Mouse (Mus musculus): ENCODE measurements around the gene Prrt1. TPM values are rescaled to one million over a fixed set of nuclear protein-coding genes. Genes with fewer than 3 reads are reported as not detected.

Gene Prrt1
- total and polyA plus RNA-seq, 2 experiments from 2014 or later = 7.3 to 8.1 TPM

GRCm38 (mm10) chr17:34590154-34590987 is 39.0 kb upstream of the Prrt1 start:
- TF ChIP-seq CTCF (IDR thresholded peaks at IDR 0.05; ENCODE audit: low read depth) = no peak
- ATAC-seq = no peak
- H3K4me2 ChIP-seq (ENCODE audit: low read depth, low read length) = 0 out of 2 replicates have a peak overlapping the region, but pooled peaks have one; percentile 11
- DNase-seq (ENCODE audit: low spot score) = no peak
- peaks cover 25% of the 10 kb centered on the region for H3K4me1 ChIP-seq (ENCODE audit: insufficient read depth, low read length)
- 66% methylated on average over 13 of the region's 15 CpGs for WGBS
- H3K27ac ChIP-seq = peak overlapping the region; percentile 96; the same call in 1 of the 2 replicates
- no peak overlapping the region for H3K4me3 ChIP-seq (ENCODE audit: low read length)
- H3K9me3 ChIP-seq (ENCODE audit: low read length) = no peaks in the 10 kb centered on the region
- peaks cover 9% of the 10 kb centered on the region; the same call in 1 of the 2 replicates for H3K36me3 ChIP-seq (ENCODE audit: insufficient read depth, low read length)
- no peak overlapping the region for H3K9ac ChIP-seq (replicated peaks; ENCODE audit: low read length)
- no peaks in the 10 kb centered on the region for H3K27me3 ChIP-seq (ENCODE audit: insufficient read depth, low read length)

- peaks cover 25% of the 10 kb centered on the region for H3K4me1 ChIP-seq (ENCODE audit: insufficient read depth, low read length)
- 4% methylated on average over 21 of the region's 21 CpGs for WGBS
Measured at GRCm38 (mm10) chr17:34591029-34591993, 38.0 kb upstream of the Prrt1 start, which contains the start of gene Pbx2. Pbx2 (plus strand) TSS chr17:34591266.

GRCm38 (mm10) chr17:34591994-34592375 is 37.3 kb upstream of the Prrt1 start:
- DNase-seq (ENCODE audit: low spot score) (peak; percentile 92), ATAC-seq (peak; percentile 50)

More at GRCm38 (mm10) chr17:34591029-34591993, 38.0 kb upstream of the Prrt1 start, which contains the start of gene Pbx2:
- peaks cover 19% of the 10 kb centered on the region; the same call in 1 of the 2 replicates for H3K36me3 ChIP-seq (ENCODE audit: insufficient read depth, low read length)
- TF ChIP-seq CTCF (IDR thresholded peaks at IDR 0.05; ENCODE audit: low read depth) = no peak
- no peaks in the 10 kb centered on the region for H3K27me3 ChIP-seq (ENCODE audit: insufficient read depth, low read length)
- H3K27ac ChIP-seq = peak within 1 kb of the TSS; percentile 96
- H3K4me3 ChIP-seq (ENCODE audit: low read length) = peak within 1 kb of the TSS; percentile 85
- H3K9ac ChIP-seq (replicated peaks; ENCODE audit: low read length) = peak within 1 kb of the TSS; percentile 96
- H3K4me2 ChIP-seq (ENCODE audit: low read depth, low read length) = peak within 1 kb of the TSS; percentile 97
- no peaks in the 10 kb centered on the region for H3K9me3 ChIP-seq (ENCODE audit: low read length)
- DNase-seq (ENCODE audit: low spot score) (peak; percentile 29), ATAC-seq (no peak)

GRCm38 (mm10) chr17:34592581-34593549 is 36.5 kb upstream of the Prrt1 start:
- no peak for TF ChIP-seq CTCF (IDR thresholded peaks at IDR 0.05; ENCODE audit: low read depth)
- WGBS = 2% methylated on average over 31 of the region's 32 CpGs
- Histone ChIP-seq H3K36me3 (ENCODE audit: insufficient read depth, low read length) (peaks cover 22% of the 10 kb centered on the region; the same call in 1 of the 2 replicates), H3K4me1 (ENCODE audit: insufficient read depth, low read length) (peaks cover 25% of the 10 kb centered on the region), H3K27ac (peak overlapping the region; percentile 96), H3K4me2 (ENCODE audit: low read depth, low read length) (peak overlapping the region; percentile 97), H3K4me3 (ENCODE audit: low read length) (peak overlapping the region; percentile 85), H3K9ac (replicated peaks; ENCODE audit: low read length) (peak overlapping the region; percentile 96), H3K9me3 (ENCODE audit: low read length) (no peaks in the 10 kb centered on the region), H3K27me3 (ENCODE audit: insufficient read depth, low read length) (no peaks in the 10 kb centered on the region)
- ATAC-seq (peak; percentile 21), DNase-seq (ENCODE audit: low spot score) (peak; percentile 58)

More at GRCm38 (mm10) chr17:34591994-34592375, 37.3 kb upstream of the Prrt1 start:
- H3K4me3 ChIP-seq (ENCODE audit: low read length) = peak overlapping the region; percentile 85
- H3K27ac ChIP-seq = peak overlapping the region; percentile 96
- H3K27me3 ChIP-seq (ENCODE audit: insufficient read depth, low read length) = no peaks in the 10 kb centered on the region
- peaks cover 22% of the 10 kb centered on the region; the same call in 1 of the 2 replicates for H3K36me3 ChIP-seq (ENCODE audit: insufficient read depth, low read length)
- H3K4me1 ChIP-seq (ENCODE audit: insufficient read depth, low read length) = peaks cover 25% of the 10 kb centered on the region
- H3K9ac ChIP-seq (replicated peaks; ENCODE audit: low read length) = peak overlapping the region; percentile 96
- 2% methylated on average over 26 of the region's 35 CpGs for WGBS
- no peak for TF ChIP-seq CTCF (IDR thresholded peaks at IDR 0.05; ENCODE audit: low read depth)
- peak overlapping the region; percentile 97 for H3K4me2 ChIP-seq (ENCODE audit: low read depth, low read length)
- no peaks in the 10 kb centered on the region for H3K9me3 ChIP-seq (ENCODE audit: low read length)

GRCm38 (mm10) chr17:34593752-34594525 is 35.4 kb upstream of the Prrt1 start:
- H3K4me1 ChIP-seq (ENCODE audit: insufficient read depth, low read length) = peaks cover 25% of the 10 kb centered on the region

More at GRCm38 (mm10) chr17:34593752-34594525, 35.4 kb upstream of the Prrt1 start:
- peak overlapping the region; percentile 97 for H3K4me2 ChIP-seq (ENCODE audit: low read depth, low read length)
- WGBS = 43% methylated on average over 33 of the region's 34 CpGs
- H3K36me3 ChIP-seq (ENCODE audit: insufficient read depth, low read length) = peaks cover 22% of the 10 kb centered on the region; the same call in 1 of the 2 replicates
- ATAC-seq (no peak), DNase-seq (ENCODE audit: low spot score) (peak; percentile 54)
- TF ChIP-seq CTCF (IDR thresholded peaks at IDR 0.05; ENCODE audit: low read depth) = peak; percentile 22
- peak overlapping the region; percentile 85 for H3K4me3 ChIP-seq (ENCODE audit: low read length)
- peak overlapping the region; percentile 96 for H3K9ac ChIP-seq (replicated peaks; ENCODE audit: low read length)
- H3K27me3 ChIP-seq (ENCODE audit: insufficient read depth, low read length) = no peaks in the 10 kb centered on the region
- H3K9me3 ChIP-seq (ENCODE audit: low read length) = no peaks in the 10 kb centered on the region
- peak overlapping the region; percentile 96 for H3K27ac ChIP-seq

All from hindbrain, postnatal 0 days (tissue).